Mouse (Mus musculus): ENCODE results near the gene Pdia5. TPM values are rescaled to one million over a fixed set of nuclear protein-coding genes. Genes with fewer than 3 reads are reported as not detected.

Pdia5 gene
- polyA plus RNA-seq, 1 experiment from 2014 or later = 27.7 TPM

GRCm38 (mm10) chr16:35380048-35380447 lies 110.6 kb downstream of the Pdia5 start:
- Histone ChIP-seq H3K27me3 (replicated peaks; ENCODE audit: control insufficient read depth, insufficient read depth, low read length) (no peaks in the 10 kb centered on the region), H3K4me3 (ENCODE audit: low read depth, low read length) (no peak overlapping the region), H3K9me3 (ENCODE audit: control insufficient read depth, low read length) (no peaks in the 10 kb centered on the region), H3K9ac (ENCODE audit: low read depth, low read length) (no peak overlapping the region), H3K27ac (replicated peaks; ENCODE audit: low read depth, low read length) (no peak overlapping the region), H3K4me1 (ENCODE audit: control insufficient read depth, insufficient read depth, low read length) (no peaks in the 10 kb centered on the region), H3K36me3 (ENCODE audit: control insufficient read depth, insufficient read depth, low read length) (no peaks in the 10 kb centered on the region), H3K4me2 (ENCODE audit: low read depth, low read length) (no peak overlapping the region)
- no peak for DNase-seq (ENCODE audit: low spot score)
- WGBS = 81% methylated on average over 9 of the region's 9 CpGs
- ATAC-seq (ENCODE audit: low read depth) = no peak

GRCm38 (mm10) chr16:35379344-35379743 lies 111.3 kb downstream of the Pdia5 start:
- Histone ChIP-seq H3K27me3 (replicated peaks; ENCODE audit: control insufficient read depth, insufficient read depth, low read length) (no peaks in the 10 kb centered on the region), H3K36me3 (ENCODE audit: control insufficient read depth, insufficient read depth, low read length) (no peaks in the 10 kb centered on the region), H3K4me1 (ENCODE audit: control insufficient read depth, insufficient read depth, low read length) (no peaks in the 10 kb centered on the region), H3K9ac (ENCODE audit: low read depth, low read length) (no peak overlapping the region), H3K4me2 (ENCODE audit: low read depth, low read length) (no peak overlapping the region), H3K4me3 (ENCODE audit: low read depth, low read length) (no peak overlapping the region), H3K9me3 (ENCODE audit: control insufficient read depth, low read length) (no peaks in the 10 kb centered on the region), H3K27ac (replicated peaks; ENCODE audit: low read depth, low read length) (no peak overlapping the region)
- ATAC-seq (ENCODE audit: low read depth) (no peak), DNase-seq (ENCODE audit: low spot score) (no peak)
- 77% methylated on average over 3 of the region's 3 CpGs for WGBS

GRCm38 (mm10) chr16:35364063-35364428 lies 126.6 kb downstream of the Pdia5 start:
- H3K9ac ChIP-seq (ENCODE audit: low read depth, low read length) = peak overlapping the region; percentile 44; the same call in 1 of the 2 replicates

GRCm38 (mm10) chr16:35363150-35364062 lies 127.3 kb downstream of the Pdia5 start, which contains the start of gene Sec22a:
TSS of gene Sec22a (minus strand) at chr16:35363918.
- Histone ChIP-seq H3K9ac (ENCODE audit: low read depth, low read length) (peak within 1 kb of the TSS; percentile 88), H3K9me3 (ENCODE audit: control insufficient read depth, low read length) (no peaks in the 10 kb centered on the region), H3K4me3 (ENCODE audit: low read depth, low read length) (peak within 1 kb of the TSS; percentile 89), H3K4me2 (ENCODE audit: low read depth, low read length) (peak within 1 kb of the TSS; percentile 80), H3K36me3 (ENCODE audit: control insufficient read depth, insufficient read depth, low read length) (peaks cover 16% of the 10 kb centered on the region), H3K27me3 (replicated peaks; ENCODE audit: control insufficient read depth, insufficient read depth, low read length) (no peaks in the 10 kb centered on the region), H3K4me1 (ENCODE audit: control insufficient read depth, insufficient read depth, low read length) (0 out of 2 replicates have a peak, but pooled peaks cover 3% of the 10 kb centered on the region), H3K27ac (replicated peaks; ENCODE audit: low read depth, low read length) (peak within 1 kb of the TSS; percentile 77)
- ATAC-seq (ENCODE audit: low read depth) (peak; percentile 99), DNase-seq (ENCODE audit: low spot score) (peak; percentile 98)
- WGBS = 0% methylated on average over 38 of the region's 67 CpGs

More at GRCm38 (mm10) chr16:35364063-35364428, 126.6 kb downstream of the Pdia5 start:
- Histone ChIP-seq H3K4me2 (ENCODE audit: low read depth, low read length) (peak overlapping the region; percentile 80), H3K9me3 (ENCODE audit: control insufficient read depth, low read length) (no peaks in the 10 kb centered on the region), H3K36me3 (ENCODE audit: control insufficient read depth, insufficient read depth, low read length) (peaks cover 11% of the 10 kb centered on the region), H3K27me3 (replicated peaks; ENCODE audit: control insufficient read depth, insufficient read depth, low read length) (no peaks in the 10 kb centered on the region), H3K4me3 (ENCODE audit: low read depth, low read length) (peak overlapping the region; percentile 89), H3K27ac (replicated peaks; ENCODE audit: low read depth, low read length) (no peak overlapping the region; the same call in 1 of the 2 replicates), H3K4me1 (ENCODE audit: control insufficient read depth, insufficient read depth, low read length) (0 out of 2 replicates have a peak, but pooled peaks cover 3% of the 10 kb centered on the region)
- 1% methylated on average over 7 of the region's 7 CpGs for WGBS
- ATAC-seq (ENCODE audit: low read depth) (no peak), DNase-seq (ENCODE audit: low spot score) (no peak)

GRCm38 (mm10) chr16:35362221-35362620 lies 128.5 kb downstream of the Pdia5 start:
- 0 out of 2 replicates have a peak overlapping the region, but pooled peaks have one; percentile 80 for H3K4me2 ChIP-seq (ENCODE audit: low read depth, low read length)
- WGBS = 82% methylated on average over 2 of the region's 2 CpGs
- H3K4me1 ChIP-seq (ENCODE audit: control insufficient read depth, insufficient read depth, low read length) = 0 out of 2 replicates have a peak, but pooled peaks cover 3% of the 10 kb centered on the region
- H3K9ac ChIP-seq (ENCODE audit: low read depth, low read length) = no peak overlapping the region
- no peaks in the 10 kb centered on the region for H3K27me3 ChIP-seq (replicated peaks; ENCODE audit: control insufficient read depth, insufficient read depth, low read length)
- no peak overlapping the region for H3K27ac ChIP-seq (replicated peaks; ENCODE audit: low read depth, low read length)
- no peak for DNase-seq (ENCODE audit: low spot score)
- ATAC-seq (ENCODE audit: low read depth) = no peak
- peaks cover 20% of the 10 kb centered on the region for H3K36me3 ChIP-seq (ENCODE audit: control insufficient read depth, insufficient read depth, low read length)
- no peak overlapping the region for H3K4me3 ChIP-seq (ENCODE audit: low read depth, low read length)
- no peaks in the 10 kb centered on the region for H3K9me3 ChIP-seq (ENCODE audit: control insufficient read depth, low read length)

- Histone ChIP-seq H3K4me3 (ENCODE audit: low read depth, low read length) (no peak overlapping the region), H3K36me3 (ENCODE audit: control insufficient read depth, insufficient read depth, low read length) (peaks cover 20% of the 10 kb centered on the region), H3K27me3 (replicated peaks; ENCODE audit: control insufficient read depth, insufficient read depth, low read length) (no peaks in the 10 kb centered on the region), H3K9ac (ENCODE audit: low read depth, low read length) (no peak overlapping the region), H3K4me2 (ENCODE audit: low read depth, low read length) (no peak overlapping the region), H3K9me3 (ENCODE audit: control insufficient read depth, low read length) (no peaks in the 10 kb centered on the region), H3K27ac (replicated peaks; ENCODE audit: low read depth, low read length) (no peak overlapping the region), H3K4me1 (ENCODE audit: control insufficient read depth, insufficient read depth, low read length) (0 out of 2 replicates have a peak, but pooled peaks cover 3% of the 10 kb centered on the region)
- DNase-seq (ENCODE audit: low spot score) (peak; percentile 36), ATAC-seq (ENCODE audit: low read depth) (no peak)
- 25% methylated on average over 6 of the region's 6 CpGs for WGBS
Measured at GRCm38 (mm10) chr16:35360593-35360992, 130.1 kb downstream of the Pdia5 start.

- 92% methylated on average over 1 of the region's 1 CpGs for WGBS
- H3K27ac ChIP-seq (replicated peaks; ENCODE audit: low read depth, low read length) = no peak overlapping the region
Measured at GRCm38 (mm10) chr16:35357449-35357848, 133.2 kb downstream of the Pdia5 start.

More at GRCm38 (mm10) chr16:35357449-35357848, 133.2 kb downstream of the Pdia5 start:
- ATAC-seq (ENCODE audit: low read depth) = no peak
- no peak overlapping the region for H3K4me3 ChIP-seq (ENCODE audit: low read depth, low read length)
- peaks cover 25% of the 10 kb centered on the region for H3K36me3 ChIP-seq (ENCODE audit: control insufficient read depth, insufficient read depth, low read length)
- no peak overlapping the region for H3K9ac ChIP-seq (ENCODE audit: low read depth, low read length)
- no peaks in the 10 kb centered on the region for H3K4me1 ChIP-seq (ENCODE audit: control insufficient read depth, insufficient read depth, low read length)
- H3K9me3 ChIP-seq (ENCODE audit: control insufficient read depth, low read length) = no peaks in the 10 kb centered on the region
- H3K4me2 ChIP-seq (ENCODE audit: low read depth, low read length) = no peak overlapping the region
- H3K27me3 ChIP-seq (replicated peaks; ENCODE audit: control insufficient read depth, insufficient read depth, low read length) = no peaks in the 10 kb centered on the region
- no peak for DNase-seq (ENCODE audit: low spot score)
